Mouse (Mus musculus) embryonic facial prominence, embryonic 14.5 days (tissue): ENCODE data around the gene Trpv4. TPM values are rescaled to one million over a fixed set of nuclear protein-coding genes. Genes with fewer than 3 reads are reported as not detected.

ENCODE experiments used
- ATAC-seq: fragments of 200-750 bp; cut with Nextera tagmentation; 2 replicates; pipeline ENCODE4 v1.8.0; 2017; ENCODE audit warnings: low read depth, moderate number of reproducible peaks, moderate TSS enrichment
- DNase-seq: peaks from one replicate; pipeline ENCODE4 v3.0.0-alpha.2; 2015; ENCODE audit warnings: low spot score
- H3K27ac ChIP-seq: fragments of 300-500 bp; sonication (generic); replicated peaks from 2 replicates; pipeline ENCODE4 v1.5.1; 2014; ENCODE audit warnings: low read depth, mild to moderate bottlenecking, low read length, moderate library complexity
- H3K27me3 ChIP-seq: fragments of 300-500 bp; sonication (generic); replicated peaks from 2 replicates; pipeline ENCODE4 v1.6.1; 2014; ENCODE audit warnings: low read length; ENCODE audit not compliant: control insufficient read depth, insufficient read depth
- H3K36me3 ChIP-seq: fragments of 300-500 bp; sonication (generic); 2 replicates; pipeline ENCODE4 v1.6.1; 2014; ENCODE audit warnings: low read length, mixed read lengths; ENCODE audit not compliant: control insufficient read depth, insufficient read depth
- H3K4me1 ChIP-seq: fragments of 300-500 bp; sonication (generic); 2 replicates; pipeline ENCODE4 v1.6.1; 2014; ENCODE audit warnings: antibody characterized with exemption, low read length; ENCODE audit not compliant: control insufficient read depth, insufficient read depth
- H3K4me2 ChIP-seq: fragments of 300-500 bp; sonication (generic); 2 replicates; pipeline ENCODE4 v1.6.1; 2014; ENCODE audit warnings: low read depth, mild to moderate bottlenecking, low read length, moderate library complexity, mixed read lengths
- H3K4me3 ChIP-seq: fragments of 300-500 bp; sonication (generic); 2 replicates; pipeline ENCODE4 v1.5.1; 2014; ENCODE audit warnings: low read depth, mild to moderate bottlenecking, low read length
- H3K9ac ChIP-seq: fragments of 300-500 bp; sonication (generic); 2 replicates; pipeline ENCODE4 v1.6.1; 2014; ENCODE audit warnings: low read depth, mild to moderate bottlenecking, low read length, moderate library complexity, mixed read lengths
- H3K9me3 ChIP-seq: fragments of 300-500 bp; sonication (generic); 2 replicates; pipeline ENCODE4 v1.6.1; 2016; ENCODE audit warnings: low read length; ENCODE audit not compliant: control insufficient read depth
- WGBS: fragments of 180-500 bp; shearing (Covaris S2); extraction: QIAGEN DNeasy Blood & Tissue Kit; methylation state at CpG from one replicate; pipeline ENCODE4 v1.1.7; 2014; 5-methylcytosine and 5-hydroxymethylcytosine counted together
- polyA plus RNA-seq: library from polyadenylated mRNA; unstranded; fragments of >200 nt; fragmentation: Nextera tagmentation; extraction: Ambion mirVana; gene quantifications from 2 replicates; pipeline ENCODE4 v1.2.1, GENCODE M21; 2014

The Trpv4 gene
- polyA plus RNA-seq, 1 experiment from 2014 or later = 11.9 TPM

DNA sequence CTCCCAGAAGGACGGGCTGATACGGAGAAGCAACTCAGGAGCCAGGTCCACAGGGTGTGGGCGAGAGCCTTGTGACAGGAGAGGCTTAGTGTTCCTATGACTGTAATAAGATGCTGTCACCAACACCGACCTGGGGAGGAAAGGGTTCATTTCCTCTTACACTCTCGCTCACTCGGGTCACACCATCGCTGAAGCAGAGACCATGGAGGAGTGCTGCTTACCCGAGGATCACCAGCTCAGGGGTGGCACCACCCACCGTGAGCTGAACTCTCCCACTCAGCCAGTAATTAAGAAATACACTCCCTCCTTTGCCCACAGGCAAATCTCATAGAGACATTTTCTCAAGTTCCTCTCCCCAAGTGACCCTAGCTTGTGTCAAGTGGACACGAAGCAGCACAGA, 69.8 kb downstream of the Trpv4 start:
- no peak overlapping the region for H3K27ac ChIP-seq
- H3K9me3 ChIP-seq = no peaks in the 10 kb centered on the region
- no peaks in the 10 kb centered on the region for H3K36me3 ChIP-seq
- H3K4me2 ChIP-seq = no peak overlapping the region
- no peaks in the 10 kb centered on the region; the same call in 1 of the 2 replicates for H3K27me3 ChIP-seq
- 41% methylated on average over 10 of the region's 10 CpGs for WGBS
- no peak overlapping the region for H3K9ac ChIP-seq
- DNase-seq (no peak), ATAC-seq (no peak)
- H3K4me3 ChIP-seq = no peak overlapping the region
- H3K4me1 ChIP-seq = peaks cover 16% of the 10 kb centered on the region

DNA sequence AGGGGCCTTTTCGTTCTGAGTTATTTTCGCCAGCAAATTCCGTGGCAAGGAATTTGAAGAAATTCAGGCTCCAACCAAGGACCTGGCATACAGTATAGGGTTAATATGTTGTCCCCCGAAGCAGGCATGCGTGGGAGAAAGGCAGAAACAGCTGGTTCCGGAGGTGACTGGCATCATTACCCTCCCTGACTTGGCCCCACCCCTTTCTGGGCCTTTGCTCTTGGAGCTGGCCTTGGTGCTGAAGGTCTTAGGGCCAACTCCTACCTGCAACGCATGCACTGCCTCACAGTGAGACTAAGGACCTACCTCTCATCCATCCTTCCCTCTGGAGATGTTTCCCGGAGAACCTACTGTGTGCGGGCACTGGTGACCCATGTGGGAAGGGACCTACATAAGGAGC, 70.3 kb downstream of the Trpv4 start:
- Histone ChIP-seq H3K4me3 (no peak overlapping the region), H3K27ac (no peak overlapping the region), H3K4me1 (peaks cover 12% of the 10 kb centered on the region), H3K27me3 (no peaks in the 10 kb centered on the region; the same call in 1 of the 2 replicates), H3K9ac (no peak overlapping the region), H3K36me3 (no peaks in the 10 kb centered on the region), H3K4me2 (no peak overlapping the region), H3K9me3 (no peaks in the 10 kb centered on the region)
- peak; percentile 87 for DNase-seq
- WGBS = 30% methylated on average over 9 of the region's 9 CpGs
- ATAC-seq = no peak

DNA sequence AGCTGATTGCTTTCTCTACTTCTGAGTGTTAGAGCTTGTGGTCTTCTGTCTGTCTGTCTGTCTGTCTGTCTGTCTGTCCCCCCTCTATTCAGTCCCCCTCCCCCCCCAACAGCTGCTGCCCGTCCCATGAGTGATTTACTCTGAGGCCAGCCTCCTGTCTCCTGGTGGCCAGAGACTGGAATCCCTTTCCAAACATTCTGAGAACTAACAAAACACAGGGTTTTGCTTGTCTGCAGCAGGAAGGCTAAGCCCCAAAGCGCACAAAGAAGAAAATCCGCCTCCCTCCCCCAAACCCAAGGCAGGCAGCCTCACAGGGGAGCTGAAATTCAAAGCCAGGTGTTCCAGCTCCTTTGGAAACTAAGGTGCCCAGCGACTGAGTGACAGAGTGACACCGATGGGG, 72.5 kb downstream of the Trpv4 start:
- Histone ChIP-seq H3K9me3 (no peaks in the 10 kb centered on the region), H3K9ac (no peak overlapping the region), H3K27ac (no peak overlapping the region), H3K36me3 (no peaks in the 10 kb centered on the region), H3K4me2 (no peak overlapping the region), H3K4me3 (no peak overlapping the region), H3K4me1 (peaks cover 12% of the 10 kb centered on the region), H3K27me3 (no peaks in the 10 kb centered on the region; the same call in 1 of the 2 replicates)
- 15% methylated on average over 5 of the region's 5 CpGs for WGBS
- ATAC-seq = no peak
- DNase-seq = no peak

- Histone ChIP-seq H3K9me3 (no peaks in the 10 kb centered on the region), H3K4me1 (peaks cover 12% of the 10 kb centered on the region), H3K27me3 (no peaks in the 10 kb centered on the region; the same call in 1 of the 2 replicates), H3K27ac (no peak overlapping the region), H3K36me3 (no peaks in the 10 kb centered on the region), H3K4me3 (no peak overlapping the region), H3K9ac (no peak overlapping the region; the same call in 1 of the 2 replicates), H3K4me2 (no peak overlapping the region)
- peak; percentile 41 for DNase-seq
- ATAC-seq = peak; percentile 34; the same call in 1 of the 2 replicates
- WGBS = 44% methylated on average over 14 of the region's 14 CpGs
Observed at GRCm38 (mm10) chr5:114584293-114585104, 73.7 kb downstream of the Trpv4 start.

DNA sequence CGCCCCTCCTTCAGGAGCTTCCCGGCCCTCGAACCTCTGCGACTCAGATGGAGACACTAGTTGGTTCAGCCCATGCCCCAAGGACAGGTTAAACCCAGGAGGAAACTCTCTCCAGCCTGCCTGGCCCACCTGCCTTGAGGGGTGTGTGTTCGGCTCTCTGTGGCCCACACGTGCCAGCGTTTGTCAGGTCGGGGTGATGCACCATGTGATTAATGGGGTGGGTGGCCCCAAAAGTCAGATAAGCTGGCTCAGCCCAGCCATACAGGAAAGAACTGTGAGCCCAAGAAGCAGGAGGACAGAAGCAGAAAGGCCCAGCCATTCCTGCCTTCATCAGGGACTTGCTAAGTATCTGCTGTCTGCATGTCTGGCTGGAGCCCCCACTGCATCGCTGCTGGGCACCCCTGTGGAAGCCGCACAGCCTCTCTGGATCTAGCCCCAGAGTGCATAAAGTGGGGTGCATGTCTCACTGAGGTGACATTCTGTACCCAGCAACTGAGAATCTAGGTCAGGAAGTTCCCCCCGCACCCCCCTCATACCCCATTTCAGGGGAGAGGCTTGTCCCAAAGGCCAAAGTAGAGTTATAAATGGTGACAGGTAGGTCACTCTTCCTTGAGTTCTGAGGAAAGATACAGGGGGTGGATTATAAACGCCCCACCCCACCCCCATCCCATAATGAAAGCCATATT, 74.6 kb downstream of the Trpv4 start:
- H3K4me3 ChIP-seq = no peak overlapping the region
- peaks cover 12% of the 10 kb centered on the region for H3K4me1 ChIP-seq
- no peak overlapping the region for H3K27ac ChIP-seq
- no peaks in the 10 kb centered on the region; the same call in 1 of the 2 replicates for H3K27me3 ChIP-seq
- 67% methylated on average over 12 of the region's 12 CpGs for WGBS
- no peak overlapping the region for H3K4me2 ChIP-seq
- no peak overlapping the region; the same call in 1 of the 2 replicates for H3K9ac ChIP-seq
- no peak for ATAC-seq
- no peak for DNase-seq
- no peaks in the 10 kb centered on the region for H3K36me3 ChIP-seq
- H3K9me3 ChIP-seq = no peaks in the 10 kb centered on the region

DNA sequence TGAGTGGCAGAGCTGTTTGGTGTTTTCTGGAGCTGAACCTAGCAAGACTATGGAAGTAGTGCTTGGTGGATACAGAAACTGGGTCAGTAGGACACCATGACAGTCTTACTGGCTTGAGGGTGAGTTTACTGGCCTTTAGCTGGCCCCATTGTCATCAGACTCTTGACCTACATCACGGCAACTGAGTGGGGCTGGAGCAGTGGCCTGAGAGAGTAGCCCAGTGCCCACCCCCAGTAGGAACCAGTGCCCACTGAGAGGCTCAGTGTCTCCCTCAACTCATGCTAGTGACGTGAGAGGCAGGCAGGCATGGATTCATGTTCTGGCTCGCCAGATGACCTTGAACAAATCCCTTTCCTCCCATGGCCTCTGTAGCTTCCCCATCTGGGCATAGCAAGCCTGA, 75.2 kb downstream of the Trpv4 start:
- H3K4me3 ChIP-seq = no peak overlapping the region
- H3K9ac ChIP-seq = no peak overlapping the region
- no peaks in the 10 kb centered on the region for H3K36me3 ChIP-seq
- no peaks in the 10 kb centered on the region for H3K9me3 ChIP-seq
- no peak overlapping the region for H3K27ac ChIP-seq
- peaks cover 12% of the 10 kb centered on the region for H3K4me1 ChIP-seq
- H3K27me3 ChIP-seq = no peaks in the 10 kb centered on the region; the same call in 1 of the 2 replicates
- 76% methylated on average over 3 of the region's 3 CpGs for WGBS
- no peak for ATAC-seq
- no peak for DNase-seq
- H3K4me2 ChIP-seq = no peak overlapping the region

- Histone ChIP-seq H3K4me3 (no peak overlapping the region), H3K9me3 (no peaks in the 10 kb centered on the region), H3K27me3 (no peaks in the 10 kb centered on the region; the same call in 1 of the 2 replicates), H3K9ac (no peak overlapping the region), H3K36me3 (no peaks in the 10 kb centered on the region), H3K27ac (no peak overlapping the region), H3K4me1 (peaks cover 12% of the 10 kb centered on the region), H3K4me2 (no peak overlapping the region)
- 65% methylated on average over 12 of the region's 12 CpGs for WGBS
- ATAC-seq = no peak
- no peak for DNase-seq
Observed at GRCm38 (mm10) chr5:114581486-114581885, 76.7 kb downstream of the Trpv4 start.

- WGBS = 48% methylated on average over 8 of the region's 8 CpGs
- DNase-seq (peak; percentile 58), ATAC-seq (peak; percentile 54; the same call in 1 of the 2 replicates)
Observed at GRCm38 (mm10) chr5:114579714-114580357, 78.4 kb downstream of the Trpv4 start.

More at GRCm38 (mm10) chr5:114579714-114580357, 78.4 kb downstream of the Trpv4 start:
- no peak overlapping the region for H3K4me2 ChIP-seq
- no peak overlapping the region for H3K27ac ChIP-seq
- no peak overlapping the region for H3K4me3 ChIP-seq
- H3K9me3 ChIP-seq = no peaks in the 10 kb centered on the region
- no peaks in the 10 kb centered on the region for H3K36me3 ChIP-seq
- peaks cover 5% of the 10 kb centered on the region for H3K4me1 ChIP-seq
- no peaks in the 10 kb centered on the region; the same call in 1 of the 2 replicates for H3K27me3 ChIP-seq
- H3K9ac ChIP-seq = no peak overlapping the region
